Mouse (Mus musculus) kidney, postnatal 0 days (tissue): ENCODE data around the gene Chac1. TPM values are rescaled to one million over a fixed set of nuclear protein-coding genes. Genes with fewer than 3 reads are reported as not detected.

Experiments
- ATAC-seq: fragments of 200-750 bp; cut with Nextera tagmentation; replicated peaks from 2 replicates; pipeline ENCODE4 v1.8.0; 2017; ENCODE audit warnings: low read depth, moderate number of reproducible peaks, moderate TSS enrichment, moderate library complexity; ENCODE audit not compliant: low FRiP score
- DNase-seq: peaks from one replicate; pipeline ENCODE4 v3.0.0-alpha.2; 2016; ENCODE audit warnings: low spot score
- H3K27ac ChIP-seq: fragments of 300-500 bp; sonication (generic); 2 replicates; pipeline ENCODE4 v1.5.1; 2014; ENCODE audit warnings: mild to moderate bottlenecking
- H3K27me3 ChIP-seq: fragments of 300-500 bp; sonication (generic); 2 replicates; pipeline ENCODE4 v1.6.1; 2014; ENCODE audit warnings: low read length, mixed read lengths; ENCODE audit not compliant: insufficient read depth
- H3K36me3 ChIP-seq: fragments of 300-500 bp; sonication (generic); 2 replicates; pipeline ENCODE4 v1.6.1; 2014; ENCODE audit warnings: low read length, mixed read lengths; ENCODE audit not compliant: insufficient read depth
- H3K4me1 ChIP-seq: fragments of 300-500 bp; sonication (generic); replicated peaks from 2 replicates; pipeline ENCODE4 v1.6.1; 2014; ENCODE audit warnings: antibody characterized with exemption, low read length, mixed read lengths; ENCODE audit not compliant: insufficient read depth
- H3K4me2 ChIP-seq: fragments of 300-500 bp; sonication (generic); 2 replicates; pipeline ENCODE4 v1.6.1; 2014; ENCODE audit warnings: mild to moderate bottlenecking, low read length, moderate library complexity, mixed read lengths
- H3K4me3 ChIP-seq: fragments of 300-500 bp; sonication (generic); replicated peaks from 2 replicates; pipeline ENCODE4 v1.5.1; 2014; ENCODE audit warnings: low read depth, low read length
- H3K9ac ChIP-seq: fragments of 300-500 bp; sonication (generic); 2 replicates; pipeline ENCODE4 v1.6.1; 2014; ENCODE audit warnings: low read depth, low read length
- H3K9me3 ChIP-seq: fragments of 300-500 bp; sonication (generic); replicated peaks from 2 replicates; pipeline ENCODE4 v1.6.1; 2016; ENCODE audit warnings: low read length, inconsistent platforms, mixed read lengths
- CTCF ChIP-seq: IDR thresholded peaks from 2 replicates; pipeline ENCODE4 v1.5.1; 2016; ENCODE audit warnings: antibody characterized with exemption, low read depth, mild to moderate bottlenecking, moderate library complexity
- WGBS: fragments of 180-500 bp; shearing (Covaris S2); extraction: QIAGEN DNeasy Blood & Tissue Kit; methylation state at CpG from one replicate; pipeline ENCODE4 v1.1.7; 2014; 5-methylcytosine and 5-hydroxymethylcytosine counted together
- polyA plus RNA-seq: library from polyadenylated mRNA; unstranded; fragments of >200 nt; fragmentation: Nextera tagmentation; extraction: Ambion mirVana; gene quantifications from 2 replicates; pipeline ENCODE4 v1.2.1, GENCODE M21; 2015

The Chac1 gene
- polyA plus RNA-seq, 1 experiment from 2014 or later, result 0.64 TPM

DNA sequence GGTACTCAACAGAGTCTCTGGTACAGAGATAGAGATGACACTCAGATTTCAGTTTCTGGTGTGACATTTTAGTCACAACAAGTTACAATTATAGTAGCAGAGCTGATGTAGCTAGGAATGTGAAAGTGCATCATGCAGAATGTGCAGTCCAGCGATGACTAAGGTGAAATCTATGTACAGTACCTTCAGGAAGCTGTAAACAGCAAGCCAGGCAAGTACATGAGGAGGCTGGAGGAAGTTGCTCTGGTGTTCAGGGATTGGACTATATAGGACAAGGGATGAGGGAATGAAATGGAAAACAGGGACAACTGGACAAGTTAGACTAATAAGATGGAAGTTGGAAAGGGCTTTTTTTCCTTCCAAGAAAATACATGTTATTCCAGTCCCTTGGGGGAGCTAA, 37.2 kb downstream of the Chac1 start:
- H3K27ac ChIP-seq, result no peak overlapping the region
- no peaks in the 10 kb centered on the region for H3K27me3 ChIP-seq
- no peak overlapping the region for H3K9ac ChIP-seq
- no peaks in the 10 kb centered on the region for H3K9me3 ChIP-seq
- no peaks in the 10 kb centered on the region for H3K4me1 ChIP-seq
- H3K36me3 ChIP-seq, result peaks cover 30% of the 10 kb centered on the region
- no peak overlapping the region for H3K4me2 ChIP-seq
- H3K4me3 ChIP-seq, result no peak overlapping the region
- no peak for TF ChIP-seq CTCF
- 70% methylated on average over 1 of the region's 1 CpGs for WGBS
- no peak for DNase-seq
- no peak for ATAC-seq

DNA sequence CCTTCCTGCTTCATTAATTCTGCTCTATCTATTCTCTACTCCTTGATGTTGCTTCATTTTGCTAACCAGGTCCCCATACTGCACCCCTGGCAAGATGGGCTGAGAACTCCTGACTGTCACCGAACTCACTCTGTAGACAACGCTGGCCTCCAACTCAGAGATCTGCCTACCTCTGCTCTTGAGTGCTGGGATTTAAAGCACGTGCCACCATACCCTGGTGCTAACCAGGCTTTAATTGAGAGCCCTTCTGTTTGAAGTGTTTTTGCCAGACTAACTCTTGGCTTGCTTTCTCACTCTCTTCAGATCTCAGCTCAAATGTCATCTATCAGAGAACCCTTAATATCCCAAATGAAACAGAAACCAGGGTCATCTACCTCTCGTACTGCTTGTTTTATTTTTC, 39.0 kb downstream of the Chac1 start:
- DNase-seq (no peak), ATAC-seq (no peak)
- Histone ChIP-seq H3K9me3 (no peaks in the 10 kb centered on the region), H3K27ac (no peak overlapping the region), H3K4me2 (no peak overlapping the region), H3K4me1 (no peaks in the 10 kb centered on the region), H3K27me3 (no peaks in the 10 kb centered on the region), H3K4me3 (no peak overlapping the region), H3K9ac (no peak overlapping the region), H3K36me3 (peaks cover 35% of the 10 kb centered on the region)
- 89% methylated on average over 4 of the region's 4 CpGs for WGBS
- TF ChIP-seq CTCF, result no peak

DNA sequence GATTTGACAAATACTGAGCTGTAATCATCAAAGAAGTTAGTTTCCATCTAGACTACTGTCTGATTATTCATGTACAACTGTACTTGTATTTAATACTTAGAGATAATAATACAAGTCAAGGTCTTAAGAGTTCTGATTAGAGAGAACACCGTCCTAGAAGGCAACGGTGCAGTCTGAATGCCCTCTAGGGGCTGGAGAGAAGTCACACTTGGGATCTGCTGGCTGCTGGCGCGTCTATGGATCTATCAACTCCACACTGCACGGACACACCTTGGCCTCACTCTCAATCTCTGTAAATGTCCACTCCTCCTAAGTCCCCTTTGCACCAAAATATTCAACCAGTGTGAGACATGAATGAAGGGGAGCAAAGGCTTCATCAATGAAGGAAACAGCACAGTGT, 47.2 kb downstream of the Chac1 start:
- Histone ChIP-seq H3K4me3 (no peak overlapping the region), H3K27me3 (no peaks in the 10 kb centered on the region), H3K4me2 (no peak overlapping the region), H3K27ac (0 out of 2 replicates have a peak overlapping the region, but pooled peaks have one; percentile 25), H3K9me3 (no peaks in the 10 kb centered on the region), H3K4me1 (no peaks in the 10 kb centered on the region), H3K9ac (no peak overlapping the region), H3K36me3 (peaks cover 13% of the 10 kb centered on the region)
- WGBS, result 86% methylated on average over 5 of the region's 5 CpGs
- DNase-seq, result no peak
- no peak for TF ChIP-seq CTCF
- ATAC-seq, result no peak

DNA sequence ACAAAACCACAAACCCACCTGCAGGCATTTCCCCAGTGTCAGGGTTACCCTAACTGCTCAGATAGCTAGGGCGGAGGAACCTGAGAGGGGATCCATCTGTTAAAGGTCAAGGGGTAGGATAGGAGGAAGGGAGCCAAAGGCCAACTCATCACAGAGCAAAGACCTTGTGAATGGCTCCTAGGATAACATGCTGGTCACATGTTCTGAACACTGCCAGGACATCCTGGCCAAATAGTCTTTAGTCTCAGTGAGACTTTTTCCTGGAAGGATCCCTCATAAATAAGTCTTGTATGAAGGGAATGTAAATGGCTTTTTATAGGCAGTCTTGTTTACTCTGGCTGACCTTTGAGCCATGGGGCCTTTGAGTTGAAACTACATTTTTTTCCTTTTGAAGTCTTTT, 47.6 kb downstream of the Chac1 start:
- no peak for TF ChIP-seq CTCF
- Histone ChIP-seq H3K4me2 (no peak overlapping the region), H3K9ac (no peak overlapping the region), H3K9me3 (no peaks in the 10 kb centered on the region), H3K4me3 (no peak overlapping the region), H3K36me3 (peaks cover 11% of the 10 kb centered on the region), H3K4me1 (no peaks in the 10 kb centered on the region), H3K27ac (0 out of 2 replicates have a peak overlapping the region, but pooled peaks have one; percentile 25), H3K27me3 (no peaks in the 10 kb centered on the region)
- peak; percentile 70 for DNase-seq
- 65% methylated on average over 1 of the region's 1 CpGs for WGBS
- ATAC-seq, result no peak

GRCm38 (mm10) chr2:119399313-119399712, 48.3 kb downstream of the Chac1 start:
- H3K27ac ChIP-seq, result no peak overlapping the region
- DNase-seq (no peak), ATAC-seq (no peak)
- H3K27me3 ChIP-seq, result no peaks in the 10 kb centered on the region
- no peaks in the 10 kb centered on the region for H3K4me1 ChIP-seq
- no peak overlapping the region for H3K4me2 ChIP-seq
- no peaks in the 10 kb centered on the region for H3K9me3 ChIP-seq
- peaks cover 6% of the 10 kb centered on the region for H3K36me3 ChIP-seq
- H3K4me3 ChIP-seq, result no peak overlapping the region
- H3K9ac ChIP-seq, result no peak overlapping the region
- no peak for TF ChIP-seq CTCF

Other genes with a start within 250 kb of the Chac1 start
- gene Rad51, start 238.4 kb upstream of the Chac1 start, polyA plus RNA-seq, result 17.0 and 22.4 TPM in 2 replicates
- 35.0 and 36.2 TPM in 2 replicates for gene Rmdn3, start 194.2 kb upstream of the Chac1 start, polyA plus RNA-seq
- gene Gchfr, start 183.5 kb upstream of the Chac1 start, polyA plus RNA-seq, result 33.9 and 35.0 TPM in 2 replicates
- 0.27 and 0.33 TPM in 2 replicates for gene Gm14137, start 176.7 kb upstream of the Chac1 start, polyA plus RNA-seq
- 41.9 and 44.0 TPM in 2 replicates for gene Zfyve19, start 142.6 kb upstream of the Chac1 start, polyA plus RNA-seq
- 15.1 and 16.8 TPM in 2 replicates for gene Dnajc17, start 142.4 kb upstream of the Chac1 start, polyA plus RNA-seq
- gene Ppp1r14d, start 121.3 kb upstream of the Chac1 start, polyA plus RNA-seq, result 1.0 and 1.5 TPM in 2 replicates
- 62.3 and 62.7 TPM in 2 replicates for gene Spint1, start 113.9 kb upstream of the Chac1 start, polyA plus RNA-seq
- gene Rhov, start 80.0 kb upstream of the Chac1 start, polyA plus RNA-seq, result 3.5 and 3.6 TPM in 2 replicates
- 13.4 and 15.0 TPM in 2 replicates for gene Vps18, start 62.5 kb upstream of the Chac1 start, polyA plus RNA-seq
- 7.9 and 8.4 TPM in 2 replicates for gene Dll4, start 25.4 kb upstream of the Chac1 start, polyA plus RNA-seq
- gene Ino80, start 126.5 kb downstream of the Chac1 start, polyA plus RNA-seq, result 3.5 TPM in 2 replicates
- 0.29 and 0.47 TPM in 2 replicates for gene Exd1, start 196.4 kb downstream of the Chac1 start, polyA plus RNA-seq
- 68.8 and 72.2 TPM in 2 replicates for gene Chp1, start 196.5 kb downstream of the Chac1 start, polyA plus RNA-seq